Mouse (Mus musculus) ovary, postnatal 36 days (tissue): ENCODE measurements around the gene Lsr.

Experiments used
- DNase-seq: peaks from one replicate; pipeline ENCODE4 v3.0.0; 2022; ENCODE audit warnings: low spot score, mixed read lengths

The Lsr gene

GRCm38 (mm10) chr7:30973251-30973500 is at the start of gene Lsr:
TSS of gene Lsr (minus strand) at chr7:30973464.
- DNase-seq: peak; percentile 62

GRCm38 (mm10) chr7:31017104-31017901 is 44.0 kb upstream of the Lsr start:
- no peak for DNase-seq

GRCm38 (mm10) chr7:31012971-31013370 is 39.7 kb upstream of the Lsr start:
- no peak for DNase-seq

GRCm38 (mm10) chr7:31008889-31009288 is 35.6 kb upstream of the Lsr start:
- DNase-seq: no peak

GRCm38 (mm10) chr7:31008175-31008574 is 34.9 kb upstream of the Lsr start:
- no peak for DNase-seq

GRCm38 (mm10) chr7:31007775-31008174 is 34.5 kb upstream of the Lsr start:
- DNase-seq: no peak

GRCm38 (mm10) chr7:31002650-31003049 is 29.4 kb upstream of the Lsr start:
- no peak for DNase-seq

- DNase-seq: peak; percentile 16
These were observed 27.3 kb upstream of the Lsr start for GRCm38 (mm10) chr7:31000505-31001020.

GRCm38 (mm10) chr7:30996491-30996890 is 23.2 kb upstream of the Lsr start:
- DNase-seq: no peak

GRCm38 (mm10) chr7:30993986-30994385 is 20.7 kb upstream of the Lsr start:
- DNase-seq: no peak

GRCm38 (mm10) chr7:30992148-30992547 is 18.9 kb upstream of the Lsr start:
- DNase-seq: no peak

- DNase-seq: no peak
These were observed 15.4 kb upstream of the Lsr start for GRCm38 (mm10) chr7:30988519-30989162.

GRCm38 (mm10) chr7:30985357-30985756 is 12.1 kb upstream of the Lsr start:
- DNase-seq: no peak

- no peak for DNase-seq
These were observed 8.4 kb upstream of the Lsr start for GRCm38 (mm10) chr7:30981703-30982102.

GRCm38 (mm10) chr7:30973501-30974289 is 431 bp upstream of the Lsr start, which contains the start of gene Fam187b:
TSS of gene Fam187b (plus strand) at chr7:30973790.
- DNase-seq: peak; percentile 88

GRCm38 (mm10) chr7:30972426-30973250 is 626 bp downstream of the Lsr start:
- DNase-seq: no peak

GRCm38 (mm10) chr7:30971901-30972300 is 1.4 kb downstream of the Lsr start:
- DNase-seq: no peak

- no peak for DNase-seq
These were observed 4.1 kb downstream of the Lsr start for GRCm38 (mm10) chr7:30969174-30969573.

- peak; percentile 77 for DNase-seq
These were observed 4.7 kb downstream of the Lsr start for GRCm38 (mm10) chr7:30968611-30969010.

- no peak for DNase-seq
These were observed 6.6 kb downstream of the Lsr start for GRCm38 (mm10) chr7:30966657-30967056.

GRCm38 (mm10) chr7:30965677-30966076 is 7.6 kb downstream of the Lsr start:
- no peak for DNase-seq

GRCm38 (mm10) chr7:30964366-30964765 is 8.9 kb downstream of the Lsr start:
- DNase-seq: no peak
